Mouse (Mus musculus): ENCODE results near the gene Zdhhc6. TPM values are rescaled to one million over a fixed set of nuclear protein-coding genes. Genes with fewer than 3 reads are reported as not detected.

The Zdhhc6 gene
- total RNA-seq, 2 experiments from 2014 or later, result 58.0 to 69.2 TPM

- ATAC-seq (replicated peaks; ENCODE audit: poor library complexity), result no peak
Observed at GRCm38 (mm10) chr19:55226621-55227020, 89.2 kb downstream of the Zdhhc6 start.

- ATAC-seq (replicated peaks; ENCODE audit: poor library complexity), result no peak
Observed at GRCm38 (mm10) chr19:55222268-55222667, 93.6 kb downstream of the Zdhhc6 start.

Other genes with a start within 250 kb of the Zdhhc6 start
- gene Gpam, start 188.8 kb downstream of the Zdhhc6 start, total RNA-seq (2015), result 6.6 and 7.9 TPM in 2 replicates
- 12.5 and 14.2 TPM in 2 replicates for gene Gpam, start 188.8 kb downstream of the Zdhhc6 start, total RNA-seq (2017)
- not detected in 2 replicates for gene Tectb, start 135.3 kb downstream of the Zdhhc6 start, total RNA-seq (2015)
- not detected in 2 replicates for gene Tectb, start 135.3 kb downstream of the Zdhhc6 start, total RNA-seq (2017)
- gene Gucy2g, start 74.8 kb downstream of the Zdhhc6 start, total RNA-seq (2015), result not detected in 2 replicates
- gene Gucy2g, start 74.8 kb downstream of the Zdhhc6 start, total RNA-seq (2017), result not detected in 2 replicates
- gene Acsl5, start 64.1 kb downstream of the Zdhhc6 start, total RNA-seq (2015), result 115 and 141 TPM in 2 replicates
- 114 and 115 TPM in 2 replicates for gene Acsl5, start 64.1 kb downstream of the Zdhhc6 start, total RNA-seq (2017)
- 25.0 and 25.2 TPM in 2 replicates for gene Vti1a, start 263 bp upstream of the Zdhhc6 start, total RNA-seq (2015)
- 34.2 and 45.6 TPM in 2 replicates for gene Vti1a, start 263 bp upstream of the Zdhhc6 start, total RNA-seq (2017)

All from megakaryocyte progenitor cell, adult 5-6 weeks (primary cell).